In genomic region chr1:74068366-74069084, GRCm38 (mm10) we compare ENCODE assay signal across 8 mouse cellular contexts. TPM values are rescaled to one million over a fixed set of nuclear protein-coding genes. Genes with fewer than 3 reads are reported as not detected.
A peak's percentile ranks its signal among the peaks of the same experiment; 100 is the strongest.
DNase-seq lines count a peak whose midpoint lies in the region; ATAC-seq and TF ChIP-seq lines count a peak whose summit lies in the region.

No protein-coding gene starts in this region.

- no peaks in the 10 kb centered on the region for H3K36me3 ChIP-seq in kidney, adult 2 months (ENCODE audit: control insufficient read depth, insufficient read depth, low read length)
- H3K36me3 ChIP-seq in embryonic facial prominence, embryonic 11.5 days (replicated peaks; ENCODE audit: control insufficient read depth, insufficient read depth, low read depth, low read length), result no peaks in the 10 kb centered on the region
- H3K36me3 ChIP-seq in hindbrain, embryonic 11.5 days (ENCODE audit: control insufficient read depth, insufficient read depth, low read length), result no peaks in the 10 kb centered on the region
- no peaks in the 10 kb centered on the region for H3K36me3 ChIP-seq in liver, postnatal 0 days (replicated peaks; ENCODE audit: insufficient read depth, low read length)
- no peaks in the 10 kb centered on the region for H3K36me3 ChIP-seq in small intestine, adult 2 months (ENCODE audit: control insufficient read depth, insufficient read depth, low read length)

- peak overlapping the region; percentile 80 for H3K4me3 ChIP-seq in kidney, adult 2 months (ENCODE audit: insufficient read depth, low read depth, low read length)
- H3K4me3 ChIP-seq in embryonic facial prominence, embryonic 11.5 days (ENCODE audit: low read depth, low read length), result peak overlapping the region; percentile 28
- H3K4me3 ChIP-seq in hindbrain, embryonic 11.5 days (ENCODE audit: low read depth, low read length), result peak overlapping the region; percentile 24
- H3K4me3 ChIP-seq in liver, postnatal 0 days (ENCODE audit: low read depth, low read length), result peak overlapping the region; percentile 49
- H3K4me3 ChIP-seq in small intestine, adult 2 months (ENCODE audit: low read depth, low read length), result peak overlapping the region; percentile 40

- peaks cover 43% of the 10 kb centered on the region for H3K4me1 ChIP-seq in kidney, adult 2 months (ENCODE audit: control insufficient read depth, insufficient read depth, low read length)
- H3K4me1 ChIP-seq in embryonic facial prominence, embryonic 11.5 days (ENCODE audit: control insufficient read depth, insufficient read depth, low read length), result peaks cover 7% of the 10 kb centered on the region
- peaks cover 6% of the 10 kb centered on the region for H3K4me1 ChIP-seq in hindbrain, embryonic 11.5 days (replicated peaks; ENCODE audit: control insufficient read depth, insufficient read depth, low read length)
- peaks cover 20% of the 10 kb centered on the region for H3K4me1 ChIP-seq in liver, postnatal 0 days (ENCODE audit: insufficient read depth)
- no peaks in the 10 kb centered on the region; the same call in 1 of the 2 replicates for H3K4me1 ChIP-seq in small intestine, adult 2 months (ENCODE audit: control insufficient read depth, insufficient read depth, insufficient read length, low read length)

- TF ChIP-seq POLR2A in kidney, adult 2 months (IDR thresholded peaks at IDR 0.05; ENCODE audit: low read depth, low read length), result no peak
- TF ChIP-seq POLR2A in small intestine, adult 2 months (IDR thresholded peaks at IDR 0.05; ENCODE audit: low read depth, low read length), result no peak

- no peak for TF ChIP-seq EP300 in liver, postnatal 0 days (IDR thresholded peaks at IDR 0.05; ENCODE audit: low read depth)

- peak overlapping the region; percentile 53 for H3K9ac ChIP-seq in embryonic facial prominence, embryonic 11.5 days (replicated peaks; ENCODE audit: low read length)
- H3K9ac ChIP-seq in hindbrain, embryonic 11.5 days (ENCODE audit: low read depth, low read length), result peak overlapping the region; percentile 40
- peak overlapping the region; percentile 68 for H3K9ac ChIP-seq in liver, postnatal 0 days (replicated peaks)

- 3% methylated on average over 41 of the region's 41 CpGs for WGBS in kidney, adult 2 months
- WGBS in embryonic facial prominence, embryonic 11.5 days, result 3% methylated on average over 38 of the region's 41 CpGs
- 4% methylated on average over 36 of the region's 41 CpGs for WGBS in hindbrain, embryonic 11.5 days
- 4% methylated on average over 38 of the region's 41 CpGs for WGBS in liver, postnatal 0 days (ENCODE audit: insufficient replicate concordance)
- WGBS in small intestine, adult 2 months, result 3% methylated on average over 40 of the region's 41 CpGs

- H3K9me3 ChIP-seq in embryonic facial prominence, embryonic 11.5 days (replicated peaks; ENCODE audit: control insufficient read depth, low read length), result no peaks in the 10 kb centered on the region
- no peaks in the 10 kb centered on the region for H3K9me3 ChIP-seq in hindbrain, embryonic 11.5 days (ENCODE audit: control insufficient read depth, low read length)
- no peaks in the 10 kb centered on the region for H3K9me3 ChIP-seq in liver, postnatal 0 days (ENCODE audit: low read length)

- no peak for TF ChIP-seq CTCF in kidney, adult 2 months (conservative IDR thresholded peaks at IDR 0.05; ENCODE audit: insufficient read depth, insufficient read length, low read depth, low read length)
- TF ChIP-seq CTCF in liver, postnatal 0 days (IDR thresholded peaks at IDR 0.05; ENCODE audit: low read depth), result no peak
- no peak for TF ChIP-seq CTCF in small intestine, adult 2 months (IDR thresholded peaks at IDR 0.05; ENCODE audit: extremely low read depth, insufficient read length, insufficient replicate concordance, low read depth, low read length)

- peak overlapping the region; percentile 63 for H3K4me2 ChIP-seq in embryonic facial prominence, embryonic 11.5 days (ENCODE audit: low read depth, low read length)
- peak overlapping the region; percentile 53 for H3K4me2 ChIP-seq in hindbrain, embryonic 11.5 days (replicated peaks; ENCODE audit: low read depth, low read length)
- peak overlapping the region; percentile 82 for H3K4me2 ChIP-seq in liver, postnatal 0 days (ENCODE audit: low read depth, low read length)

- peak overlapping the region; percentile 98 for H3K27ac ChIP-seq in kidney, adult 2 months (ENCODE audit: insufficient read depth, low read depth, low read length)
- peak overlapping the region; percentile 52 for H3K27ac ChIP-seq in embryonic facial prominence, embryonic 11.5 days (replicated peaks; ENCODE audit: low read depth, low read length)
- no peak overlapping the region for H3K27ac ChIP-seq in hindbrain, embryonic 11.5 days (ENCODE audit: low read depth, low read length)
- H3K27ac ChIP-seq in liver, postnatal 0 days (ENCODE audit: low read depth), result 0 out of 2 replicates have a peak overlapping the region, but pooled peaks have one; percentile 4
- H3K27ac ChIP-seq in small intestine, adult 2 months (ENCODE audit: insufficient read depth, low read depth, low read length), result no peak overlapping the region

- peak; percentile 59 for DNase-seq in kidney, adult 2 months
- no peak for DNase-seq in kidney, adult 8-10 months
- DNase-seq in embryonic facial prominence, embryonic 11.5 days (ENCODE audit: low spot score), result peak; percentile 46
- peak; percentile 39 for DNase-seq in hindbrain, embryonic 11.5 days (ENCODE audit: low spot score)
- DNase-seq in liver, postnatal 0 days, result peak; percentile 29
- DNase-seq in adipocyte (ENCODE audit: low spot score), result no peak

- peak; percentile 69 for ATAC-seq in embryonic facial prominence, embryonic 11.5 days (replicated peaks; ENCODE audit: insufficient number of reproducible peaks, low FRiP score, low TSS enrichment, low read depth)
- ATAC-seq in hindbrain, embryonic 11.5 days (ENCODE audit: low FRiP score), result peak; percentile 35; the same call in 1 of the 2 replicates
- ATAC-seq in liver, postnatal 0 days, result peak; percentile 60
- ATAC-seq in cerebellum, adult (ENCODE audit: insufficient number of reproducible peaks, low FRiP score, low TSS enrichment), result no peak

- no peaks in the 10 kb centered on the region for H3K27me3 ChIP-seq in kidney, adult 2 months (replicated peaks; ENCODE audit: control insufficient read depth, insufficient read depth, low read length)
- H3K27me3 ChIP-seq in embryonic facial prominence, embryonic 11.5 days (ENCODE audit: control insufficient read depth, insufficient read depth, low read length), result no peaks in the 10 kb centered on the region
- no peaks in the 10 kb centered on the region; the same call in 1 of the 2 replicates for H3K27me3 ChIP-seq in hindbrain, embryonic 11.5 days (ENCODE audit: control insufficient read depth, insufficient read depth, low read length)
- peaks cover 7% of the 10 kb centered on the region; the same call in 1 of the 2 replicates for H3K27me3 ChIP-seq in liver, postnatal 0 days (ENCODE audit: insufficient read depth, low read length)
- peaks cover 9% of the 10 kb centered on the region; the same call in 1 of the 2 replicates for H3K27me3 ChIP-seq in small intestine, adult 2 months (ENCODE audit: control insufficient read depth, insufficient read depth, low read length)

RNA-seq across cellular contexts. Expression of gene Tns1, which starts 55.7 kb away (rescaled TPM):
- 400 and 465 TPM in 2 replicates for polyA plus RNA-seq in kidney, adult 2 months (2012; rRNA removed)
- 21.1 and 21.6 TPM in 2 replicates for polyA plus RNA-seq in embryonic facial prominence, embryonic 11.5 days (2014; fragmentation: Nextera tagmentation; extraction: Ambion mirVana)
- 16.1 and 17.3 TPM in 2 replicates for polyA plus RNA-seq in hindbrain, embryonic 11.5 days (2014; fragmentation: Nextera tagmentation; extraction: Ambion mirVana)
- polyA plus RNA-seq in liver, postnatal 0 days (2015; fragmentation: Nextera tagmentation; extraction: Ambion mirVana), result 12.1 and 12.8 TPM in 2 replicates
- polyA plus RNA-seq in small intestine, adult 2 months (2012; rRNA removed), result 79.6 and 87.0 TPM in 2 replicates

RNA-seq across cellular contexts. Expression of gene Rufy4, which starts 56.8 kb away (rescaled TPM):
- 2.4 and 3.3 TPM in 2 replicates for polyA plus RNA-seq in kidney, adult 2 months (2012; rRNA removed)
- polyA plus RNA-seq in embryonic facial prominence, embryonic 11.5 days (2014; fragmentation: Nextera tagmentation; extraction: Ambion mirVana), result 0.11 and 0.28 TPM in 2 replicates
- 0.56 and 0.66 TPM in 2 replicates for polyA plus RNA-seq in hindbrain, embryonic 11.5 days (2014; fragmentation: Nextera tagmentation; extraction: Ambion mirVana)
- polyA plus RNA-seq in liver, postnatal 0 days (2015; fragmentation: Nextera tagmentation; extraction: Ambion mirVana), result 0.20 TPM in 1 of 2 replicates, not detected in the other
- polyA plus RNA-seq in small intestine, adult 2 months (2012; rRNA removed), result 0.11 TPM in 1 of 2 replicates, not detected in the other

Comparison
In these comparisons a context has a peak if more than half of its experiments do, and no peak if none do; other contexts are left out.
1. DNase-seq: peak in kidney, adult 2 months (single experiment), embryonic facial prominence, embryonic 11.5 days (single experiment), hindbrain, embryonic 11.5 days (single experiment) and liver, postnatal 0 days (single experiment); none in kidney, adult 8-10 months (0 of 2) and adipocyte (single experiment).
2. H3K27ac ChIP-seq: peak in kidney, adult 2 months (single experiment), embryonic facial prominence, embryonic 11.5 days (single experiment) and liver, postnatal 0 days (single experiment); none in hindbrain, embryonic 11.5 days (single experiment) and small intestine, adult 2 months (single experiment).
3. H3K4me3 ChIP-seq: peak in every context shown above with its lines; median percentile 80 in kidney, adult 2 months; 49 in liver, postnatal 0 days; 40 in small intestine, adult 2 months; 28 in embryonic facial prominence, embryonic 11.5 days; 24 in hindbrain, embryonic 11.5 days.
4. Peak in every context shown above with its lines, with median percentiles within 50 percentile points of each other: H3K4me2 ChIP-seq and H3K9ac ChIP-seq.